Mouse (Mus musculus) erythroblast, embryonic 14.5 days (primary cell): ENCODE data around the gene Htra1.

Source experiments
- GATA1 ChIP-seq: IDR thresholded peaks from 2 replicates; pipeline ENCODE4 v1.6.1; 2012; ENCODE audit warnings: low read length, inconsistent platforms, mixed read lengths
- TAL1 ChIP-seq: IDR thresholded peaks from 3 replicates; pipeline ENCODE4 v1.6.1; 2012; ENCODE audit warnings: low read length, inconsistent platforms, mixed read lengths

DNA sequence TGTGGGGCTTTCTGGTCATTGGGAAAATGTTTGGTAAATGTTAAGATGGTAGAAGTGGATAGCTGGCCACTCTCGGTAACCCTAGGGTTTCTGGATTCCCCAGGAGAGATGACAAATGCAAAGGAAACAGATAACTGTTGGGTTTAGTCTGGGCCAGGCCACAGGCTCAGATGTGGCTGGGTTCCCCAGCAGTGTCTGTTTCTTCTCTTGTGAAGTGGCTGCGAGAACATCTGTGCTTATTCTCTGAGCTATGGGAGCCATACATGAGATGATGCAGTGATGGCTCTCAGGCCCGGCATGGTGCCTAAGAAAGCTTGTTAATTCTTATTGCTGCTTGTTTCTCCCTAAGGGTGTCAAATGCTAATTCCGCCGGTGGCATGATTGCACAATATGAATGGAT lies 68.2 kb downstream of the Htra1 start:
- TF ChIP-seq TAL1 (no peak), GATA1 (no peak)
